In the genomic region with DNA sequence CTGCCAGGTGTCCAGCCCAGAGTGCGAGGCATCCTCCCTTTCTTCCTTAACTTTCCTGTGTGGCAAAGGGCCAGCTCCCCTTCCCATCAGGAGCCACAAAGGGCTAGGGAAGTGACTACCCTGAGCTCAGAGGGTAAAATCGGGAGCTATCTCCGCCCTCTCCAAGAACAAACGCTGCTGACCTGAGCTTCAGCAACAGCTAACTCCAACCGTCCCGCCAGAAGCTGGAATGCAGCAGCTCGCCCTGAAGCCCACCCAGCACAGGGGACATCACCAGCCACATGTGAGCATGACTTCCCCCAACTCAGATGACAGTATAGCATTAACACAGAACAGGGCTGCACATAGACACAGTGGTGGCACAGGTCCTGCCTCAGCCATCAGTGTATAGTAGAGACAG, we compare ENCODE assay signal across 31 mouse cellular contexts. TPM values are rescaled to one million over a fixed set of nuclear protein-coding genes. Genes with fewer than 3 reads are reported as not detected.
"Had no signal": no experiment of that assay in that cellular context is flagged by ENCODE, and none has a peak within 500 bp of the region (broad histone marks: within the 10 kb centered on the region; RNA-seq: fewer than 3 reads in every experiment).

No protein-coding gene starts in this region.

- H3K36me3 ChIP-seq: heart, embryonic 12.5 days; hindbrain, embryonic 10.5 days; hindbrain, embryonic 12.5 days; intestine, embryonic 15.5 days; limb, embryonic 13.5 days; limb, embryonic 15.5 days had no signal

- H3K4me2 ChIP-seq: heart, embryonic 12.5 days; hindbrain, embryonic 12.5 days; hindbrain, embryonic 14.5 days; intestine, embryonic 15.5 days; limb, embryonic 13.5 days; limb, embryonic 15.5 days had no signal

- H3K27ac ChIP-seq: gastrocnemius, adult 2 months; hindbrain, embryonic 10.5 days; hindbrain, embryonic 12.5 days; hindbrain, embryonic 14.5 days; intestine, embryonic 15.5 days; layer of hippocampus, adult 2 months; left cerebral cortex, adult 2 months; limb, embryonic 13.5 days; limb, embryonic 15.5 days had no signal

- DNase-seq: gastrocnemius, adult 2 months; gastrocnemius, postnatal 10 days; gastrocnemius, postnatal 25 days; heart, adult 18-20 months; heart, postnatal 10 days; heart, postnatal 4 days; kidney, adult 18-20 months; kidney, adult 8-10 months; kidney, postnatal 10 days; kidney, postnatal 4 days had no signal

- H3K9me3 ChIP-seq: heart, embryonic 12.5 days; hindbrain, embryonic 10.5 days; hindbrain, embryonic 12.5 days; intestine, embryonic 15.5 days; limb, embryonic 13.5 days; limb, embryonic 15.5 days had no signal

- H3K27me3 ChIP-seq: intestine, embryonic 15.5 days; limb, embryonic 15.5 days had no signal

- H3K4me3 ChIP-seq: gastrocnemius, adult 2 months; heart, embryonic 12.5 days; hindbrain, embryonic 10.5 days; hindbrain, embryonic 12.5 days; intestine, embryonic 15.5 days; layer of hippocampus, adult 2 months; left cerebral cortex, adult 2 months; limb, embryonic 13.5 days; limb, embryonic 15.5 days had no signal

- H3K4me1 ChIP-seq: heart, embryonic 12.5 days; hindbrain, embryonic 10.5 days; hindbrain, embryonic 12.5 days; intestine, embryonic 15.5 days; limb, embryonic 13.5 days; limb, embryonic 15.5 days had no signal

- H3K9ac ChIP-seq: heart, embryonic 12.5 days; hindbrain, embryonic 12.5 days; hindbrain, embryonic 14.5 days; intestine, embryonic 15.5 days; limb, embryonic 13.5 days; limb, embryonic 15.5 days had no signal

- ATAC-seq: hindbrain, embryonic 16.5 days; inflammation-experienced regulatory T-cells, adult 6 months; intestine, embryonic 15.5 days; intestine, postnatal 0 days had no signal

RNA-seq across cellular contexts. Expression of a gene that starts 3.1 kb away (rescaled TPM):
- total RNA-seq: gastrocnemius, adult 2 months; gastrocnemius, postnatal 10 days; gastrocnemius, postnatal 25 days; gastrocnemius, postnatal 4 days; granulocyte monocyte progenitor cell, adult 5-6 weeks; heart, adult 18-20 months; heart, postnatal 10 days; heart, postnatal 25 days; heart, postnatal 4 days; layer of hippocampus, postnatal 10 days had no signal
- polyA plus RNA-seq: heart, embryonic 12.5 days; heart, embryonic 14.5 days; heart, embryonic 16.5 days; hindbrain, embryonic 10.5 days; hindbrain, embryonic 12.5 days; hindbrain, embryonic 14.5 days; hindbrain, embryonic 16.5 days; inflammation-experienced regulatory T-cells, adult 6 months; intestine, embryonic 15.5 days; intestine, postnatal 0 days; kidney, embryonic 14.5 days; kidney, embryonic 16.5 days; limb, embryonic 11.5 days; limb, embryonic 13.5 days; limb, embryonic 15.5 days had no signal

RNA-seq across cellular contexts. Expression of a gene that starts 29.8 kb away (rescaled TPM):
- total RNA-seq: gastrocnemius, postnatal 25 days; granulocyte monocyte progenitor cell, adult 5-6 weeks; heart, postnatal 10 days; heart, postnatal 25 days had no signal
- polyA plus RNA-seq: heart, embryonic 12.5 days; heart, embryonic 14.5 days; heart, embryonic 16.5 days; inflammation-experienced regulatory T-cells, adult 6 months; kidney, embryonic 14.5 days; limb, embryonic 11.5 days; limb, embryonic 15.5 days had no signal

RNA-seq across cellular contexts. Expression of a gene that starts 53.7 kb away (rescaled TPM):
- total RNA-seq: granulocyte monocyte progenitor cell, adult 5-6 weeks had no signal
- polyA plus RNA-seq: inflammation-experienced regulatory T-cells, adult 6 months had no signal
